Mouse (Mus musculus): ENCODE data around the gene Slc52a3.

Gene Slc52a3

GRCm38 (mm10) chr2:151996229-151997189 lies at the start of gene Slc52a3:
Gene Slc52a3, plus strand, starts transcription at chr2:151996511.
- DNase-seq: peak; percentile 98

GRCm38 (mm10) chr2:151947617-151948016 lies 48.7 kb upstream of the Slc52a3 start:
- DNase-seq: no peak

GRCm38 (mm10) chr2:151948311-151948710 lies 48.0 kb upstream of the Slc52a3 start:
- DNase-seq: no peak

GRCm38 (mm10) chr2:151949082-151949774 lies 47.1 kb upstream of the Slc52a3 start:
- no peak for DNase-seq

GRCm38 (mm10) chr2:151953665-151954064 lies 42.6 kb upstream of the Slc52a3 start:
- DNase-seq: no peak

DNA sequence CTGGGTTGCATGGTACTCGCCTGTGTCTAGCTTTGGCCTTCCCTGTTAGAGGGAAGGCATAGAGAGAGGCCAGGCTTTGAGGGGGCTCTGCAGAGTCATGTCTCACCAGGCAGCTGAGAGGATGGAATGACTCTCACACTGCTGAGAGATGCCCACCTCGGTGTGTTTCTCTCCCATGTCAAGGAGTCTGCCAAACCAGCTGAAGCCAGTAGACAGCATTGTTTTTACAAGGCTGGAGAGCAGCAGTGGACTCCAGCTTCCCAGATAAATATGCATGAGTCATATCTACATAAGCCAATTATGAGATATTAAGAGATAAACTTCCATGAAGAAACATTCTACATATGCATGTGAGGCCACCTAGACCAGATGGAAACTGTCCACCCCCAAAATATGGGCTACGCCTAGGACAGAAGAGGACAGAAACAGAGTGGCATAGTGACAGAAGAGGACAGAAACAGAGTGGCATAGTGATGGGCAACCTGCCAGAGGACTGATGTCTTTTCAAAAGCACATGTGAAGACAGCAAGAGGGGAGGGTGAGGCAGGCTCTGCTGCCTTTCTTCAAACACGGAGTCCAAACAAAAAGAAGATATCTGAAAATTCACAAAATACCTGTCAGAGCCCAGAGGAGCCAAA lies 39.7 kb upstream of the Slc52a3 start:
- DNase-seq: no peak

DNA sequence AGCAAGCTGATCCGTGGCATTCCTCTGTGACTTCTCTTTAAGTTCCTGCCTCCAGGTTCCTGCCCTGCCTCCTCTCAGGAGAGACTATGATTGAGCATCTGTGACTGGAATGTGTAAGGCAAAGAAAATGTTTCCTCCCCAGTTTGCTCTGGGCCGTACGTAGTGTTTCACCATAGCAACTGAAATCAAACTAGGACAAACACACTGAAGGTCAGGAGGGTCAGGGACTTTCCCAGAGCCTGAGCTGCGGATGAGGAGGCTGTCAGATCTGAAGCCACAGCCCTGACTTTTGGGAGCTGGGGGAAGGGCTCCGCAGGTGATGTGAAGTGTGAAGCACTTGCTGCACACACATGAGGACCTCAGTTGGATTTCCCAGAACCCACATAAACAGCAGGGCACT lies 37.0 kb upstream of the Slc52a3 start:
- peak; percentile 80 for DNase-seq

- peak; percentile 39 for DNase-seq
Measured at GRCm38 (mm10) chr2:151961284-151962196, 34.8 kb upstream of the Slc52a3 start.

- DNase-seq: peak; percentile 95
Measured at GRCm38 (mm10) chr2:151962474-151962873, 33.8 kb upstream of the Slc52a3 start.

GRCm38 (mm10) chr2:151963319-151963718 lies 33.0 kb upstream of the Slc52a3 start:
- DNase-seq: no peak

DNA sequence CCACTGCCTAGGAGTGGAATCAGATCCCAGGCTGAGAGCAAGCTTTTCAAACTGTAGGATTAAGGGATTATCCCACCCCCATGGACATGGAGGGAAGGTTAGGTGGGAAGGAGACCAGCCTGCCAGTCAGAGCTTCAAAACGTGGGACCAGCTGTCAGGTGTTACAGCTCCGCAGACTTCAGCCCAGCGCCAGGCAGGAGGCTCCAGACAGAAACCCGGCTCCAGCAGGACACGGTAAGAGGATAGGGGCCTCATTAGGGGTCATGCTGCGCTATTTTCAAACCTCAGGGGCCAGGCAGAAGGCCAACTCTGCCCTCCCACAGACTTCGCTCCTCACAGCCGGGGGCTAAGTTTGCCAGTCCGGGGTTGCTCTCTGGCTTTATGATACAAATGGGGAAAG lies 32.3 kb upstream of the Slc52a3 start:
- DNase-seq: no peak

GRCm38 (mm10) chr2:151967176-151967750 lies 29.0 kb upstream of the Slc52a3 start:
- no peak for DNase-seq

DNA sequence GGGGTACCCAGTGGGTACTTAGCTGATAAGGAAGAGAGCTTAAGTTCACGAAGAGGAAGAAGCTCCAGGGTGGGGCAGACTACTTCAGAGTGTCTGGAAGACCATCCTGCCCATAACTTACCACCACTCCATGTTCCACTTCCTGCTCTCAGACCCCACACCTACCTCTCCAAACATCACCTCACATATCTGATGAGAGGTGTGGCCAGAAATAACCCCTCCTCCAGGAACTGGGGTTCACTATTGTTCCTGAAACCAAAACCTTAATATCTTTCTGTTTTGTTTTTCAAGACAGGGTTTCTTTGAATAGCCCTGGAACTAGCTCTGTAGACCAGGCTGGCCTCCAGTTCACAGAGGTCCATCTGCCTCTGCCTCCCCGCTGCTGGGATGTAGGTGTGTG lies 28.5 kb upstream of the Slc52a3 start:
- no peak for DNase-seq

- DNase-seq: peak; percentile 41
Measured at GRCm38 (mm10) chr2:151968451-151968850, 27.9 kb upstream of the Slc52a3 start.

GRCm38 (mm10) chr2:151968986-151969385 lies 27.3 kb upstream of the Slc52a3 start:
- DNase-seq: no peak

DNA sequence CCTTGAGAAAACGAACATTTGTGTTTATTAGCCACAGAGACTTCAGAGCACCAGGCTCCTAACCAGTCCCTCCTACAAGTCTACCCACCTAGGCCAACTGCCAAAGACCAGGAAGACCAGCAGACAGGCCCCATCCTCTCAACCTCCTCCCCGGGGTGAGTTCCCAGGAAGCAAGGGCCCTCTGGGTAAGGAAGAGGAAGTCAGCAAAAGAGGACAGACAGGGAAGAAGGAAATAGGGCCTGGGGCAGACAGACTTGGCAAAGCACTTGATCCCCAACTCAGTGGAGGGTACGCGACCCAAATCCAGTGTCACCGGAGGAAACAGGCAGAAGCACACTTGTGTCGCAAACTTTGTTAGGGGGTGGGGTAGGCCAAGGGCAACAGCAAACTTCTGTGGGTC lies 26.9 kb upstream of the Slc52a3 start:
- DNase-seq: no peak

DNA sequence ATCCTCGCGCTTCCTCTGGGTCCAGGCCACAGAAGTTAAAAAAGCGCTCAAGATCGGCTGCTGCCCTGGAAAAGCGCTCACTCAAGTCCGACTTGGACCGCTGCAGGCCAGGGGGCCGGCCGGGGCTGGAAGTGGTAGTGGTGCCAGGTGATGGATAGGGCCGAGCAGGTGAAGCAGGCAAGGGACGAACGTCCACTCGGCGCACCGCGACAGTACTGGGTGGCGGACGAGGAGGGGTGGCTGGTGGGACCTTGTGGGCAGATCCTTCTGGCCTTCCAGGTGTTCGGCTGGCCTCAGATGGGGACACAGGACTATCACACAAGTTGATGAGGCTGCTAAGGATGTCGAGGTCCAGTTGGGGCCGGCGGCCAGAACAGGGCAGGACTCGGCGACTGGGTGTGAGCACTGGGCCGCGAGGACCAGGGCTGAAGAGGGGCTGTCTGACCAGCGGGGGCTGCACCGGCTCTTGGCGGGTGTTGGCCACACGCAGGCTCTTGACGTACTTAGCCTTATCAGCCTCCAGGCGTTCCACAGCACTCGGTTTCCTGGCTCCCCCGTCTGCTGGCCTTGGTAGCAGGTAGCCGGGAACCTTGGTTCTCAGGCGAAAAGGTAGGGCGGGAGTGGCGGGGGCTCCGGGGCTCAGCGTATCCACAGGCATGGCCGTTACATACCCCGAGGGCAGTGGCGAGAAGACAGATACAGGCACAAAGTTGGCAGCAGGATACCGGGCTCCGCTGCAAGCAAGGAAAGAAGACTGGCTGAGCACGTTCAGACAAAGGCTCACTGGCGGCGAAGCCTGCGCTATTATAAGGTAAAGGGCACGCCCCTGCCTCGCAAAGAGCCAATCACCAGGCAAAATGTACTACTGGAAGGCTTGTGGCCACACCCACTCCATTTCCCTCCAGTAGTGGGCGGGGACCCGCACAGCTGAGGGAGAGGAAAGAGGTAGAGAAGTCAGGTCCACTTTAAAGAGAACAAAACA lies 25.8 kb upstream of the Slc52a3 start:
- DNase-seq: peak; percentile 97

DNA sequence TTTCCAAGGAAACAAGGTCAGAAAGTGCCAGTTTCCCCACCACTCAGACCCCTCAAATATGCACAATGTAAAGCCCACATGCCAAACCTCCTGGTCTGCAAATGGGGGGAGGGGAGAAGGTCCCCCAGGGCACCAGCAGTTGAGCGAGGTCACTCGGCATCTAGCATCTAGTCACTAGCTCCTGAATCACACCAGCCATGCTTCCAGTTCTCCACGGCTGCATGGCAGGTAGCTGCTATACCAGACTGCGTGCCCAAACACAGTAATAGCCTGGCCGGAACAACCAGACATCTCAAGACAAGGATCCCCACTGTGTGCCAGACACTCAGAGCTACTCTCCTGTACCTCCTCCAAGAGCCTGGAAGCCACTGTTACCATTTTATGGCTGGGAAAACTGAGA lies 24.6 kb upstream of the Slc52a3 start:
- DNase-seq: no peak

- peak; percentile 53 for DNase-seq
Measured at GRCm38 (mm10) chr2:151972880-151973594, 23.3 kb upstream of the Slc52a3 start.

All from lung, postnatal 36 days (tissue).